Mouse (Mus musculus): ENCODE results near the gene Dcaf5.

The Dcaf5 gene

DNA sequence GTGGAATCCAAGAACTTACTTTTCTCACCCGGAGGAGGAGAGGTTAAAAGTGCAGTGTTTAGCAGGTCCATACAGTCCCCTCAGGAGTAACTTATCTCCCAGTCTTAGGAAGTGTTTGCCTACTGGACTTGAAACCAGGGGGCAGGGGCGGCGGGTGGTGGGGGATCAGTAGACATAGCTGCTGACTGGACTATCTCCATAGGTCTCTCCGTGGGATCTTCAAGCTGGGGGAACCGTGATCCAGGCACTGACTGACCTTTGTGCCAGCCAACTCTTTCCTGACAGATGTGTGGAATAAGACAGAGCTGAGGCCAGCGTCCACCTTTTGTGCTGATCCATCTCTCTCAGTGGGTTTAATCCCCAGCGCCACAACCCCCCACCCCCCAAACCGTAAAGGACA is 105.6 kb downstream of the Dcaf5 start:
- DNase-seq = no peak

DNA sequence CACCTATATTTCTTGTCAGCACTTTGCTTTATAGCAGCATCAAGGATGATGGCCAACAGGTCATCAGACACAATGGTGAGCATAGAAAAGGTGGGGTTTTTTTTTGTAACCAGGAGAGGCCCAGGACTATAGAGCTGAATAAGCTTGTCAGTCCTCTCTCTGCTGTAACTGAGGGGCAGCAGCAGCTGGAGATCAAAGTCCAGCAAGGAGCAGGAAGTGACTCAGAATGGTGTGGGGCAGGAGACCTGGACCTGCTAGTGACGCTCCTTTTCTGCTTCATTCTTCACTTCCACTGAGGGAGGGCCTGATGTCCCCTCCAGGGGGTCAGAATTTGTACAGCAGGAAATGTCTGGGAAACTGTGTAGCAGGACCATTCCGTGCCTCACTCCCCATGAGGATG is 106.8 kb downstream of the Dcaf5 start:
- DNase-seq = no peak

DNA sequence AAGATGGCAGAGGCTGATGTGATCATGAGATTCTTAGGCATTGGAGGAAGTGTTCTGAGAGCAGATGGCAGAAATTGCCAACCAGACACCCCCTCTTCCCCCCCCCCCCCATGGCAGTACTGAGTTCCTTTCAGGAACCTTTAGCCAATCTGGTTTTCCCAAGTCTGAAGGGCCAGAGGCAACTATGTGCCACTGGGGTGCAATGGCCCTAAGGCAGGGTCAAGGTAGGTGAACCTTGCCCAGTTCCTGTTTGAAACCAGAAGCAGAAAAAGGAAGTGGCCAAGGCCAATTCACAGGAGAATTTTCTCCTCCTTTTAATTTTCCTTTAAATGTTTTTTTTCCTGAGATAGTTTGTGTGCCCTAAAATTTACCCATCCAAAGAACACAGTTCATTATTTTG is 110.4 kb downstream of the Dcaf5 start:
- no peak for DNase-seq

DNA sequence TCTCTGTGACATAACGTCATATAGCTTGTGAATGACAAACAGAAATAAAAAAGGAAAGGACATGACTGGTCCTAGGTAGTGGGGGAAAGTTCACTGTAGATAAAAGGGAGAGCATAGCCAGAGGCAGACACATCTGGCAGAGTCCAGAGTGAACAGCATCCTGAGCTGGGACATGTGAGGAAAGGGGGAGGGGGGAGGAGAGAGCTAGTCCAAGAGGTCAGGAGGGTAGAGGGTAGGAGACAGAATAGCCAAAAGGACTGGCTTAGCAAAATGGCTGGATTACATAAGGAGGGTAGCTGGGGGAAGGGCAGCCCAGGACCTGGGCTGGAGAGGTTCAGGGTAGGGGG is 111.6 kb downstream of the Dcaf5 start:
- DNase-seq = no peak

DNA sequence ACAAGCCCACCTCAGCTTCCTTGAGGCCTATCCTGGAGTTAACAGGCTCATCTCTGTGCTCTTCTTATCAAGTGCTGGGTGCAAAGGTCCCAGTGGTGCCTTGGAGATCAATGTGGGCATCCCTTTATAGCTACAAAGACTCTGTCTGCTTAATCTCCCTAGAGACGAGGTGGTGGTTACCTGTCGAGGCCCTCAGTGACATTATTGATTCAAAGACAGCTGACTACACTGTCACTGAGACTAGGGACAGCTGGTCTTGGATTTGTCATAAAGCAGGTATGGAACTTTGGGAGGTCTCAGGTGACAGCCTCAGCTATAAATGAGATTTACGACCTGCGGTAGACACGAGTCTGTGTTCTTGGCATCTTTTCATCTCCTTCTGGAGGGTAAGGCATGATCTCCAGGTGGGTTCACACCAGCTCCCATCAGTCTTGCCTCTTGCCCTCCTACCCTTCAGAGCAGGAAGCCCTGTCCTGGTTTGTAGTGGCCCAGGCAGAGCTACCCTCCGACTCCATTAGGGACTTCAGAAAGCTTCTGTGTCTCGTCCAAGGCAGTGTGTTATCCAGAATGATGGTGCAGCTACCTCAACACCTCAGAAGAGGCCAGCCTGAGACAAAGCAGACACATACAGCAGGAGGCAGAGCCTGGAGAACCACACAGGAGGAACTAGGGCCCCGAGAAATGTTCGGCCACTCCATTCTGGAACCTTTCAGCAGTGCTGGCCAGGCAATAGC is 112.2 kb downstream of the Dcaf5 start:
- no peak for DNase-seq

GRCm38 (mm10) chr12:80323371-80324050 is 112.9 kb downstream of the Dcaf5 start:
- DNase-seq = no peak

- DNase-seq = no peak
These were observed 113.9 kb downstream of the Dcaf5 start for GRCm38 (mm10) chr12:80322494-80322893.

GRCm38 (mm10) chr12:80319062-80319461 is 117.3 kb downstream of the Dcaf5 start:
- DNase-seq = no peak

DNA sequence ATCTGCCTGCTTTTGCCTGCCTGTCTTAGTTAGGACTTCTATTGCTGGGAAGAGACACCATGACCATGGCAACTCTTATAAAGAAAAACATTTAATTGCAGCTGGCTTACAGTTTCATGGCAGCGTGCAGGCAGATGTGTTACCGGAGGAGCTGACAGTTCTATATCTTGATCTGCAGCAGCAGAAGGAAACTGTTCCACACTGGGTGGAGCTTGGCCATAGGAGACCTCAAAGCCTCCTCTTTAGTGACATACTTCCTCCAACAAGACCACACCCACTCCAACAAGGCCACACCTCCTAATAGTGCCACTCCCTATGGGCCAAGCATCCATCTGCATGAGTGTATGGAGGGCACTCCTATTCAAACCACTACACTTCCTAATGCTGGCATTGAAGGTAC is 121.1 kb downstream of the Dcaf5 start:
- DNase-seq = no peak

DNA sequence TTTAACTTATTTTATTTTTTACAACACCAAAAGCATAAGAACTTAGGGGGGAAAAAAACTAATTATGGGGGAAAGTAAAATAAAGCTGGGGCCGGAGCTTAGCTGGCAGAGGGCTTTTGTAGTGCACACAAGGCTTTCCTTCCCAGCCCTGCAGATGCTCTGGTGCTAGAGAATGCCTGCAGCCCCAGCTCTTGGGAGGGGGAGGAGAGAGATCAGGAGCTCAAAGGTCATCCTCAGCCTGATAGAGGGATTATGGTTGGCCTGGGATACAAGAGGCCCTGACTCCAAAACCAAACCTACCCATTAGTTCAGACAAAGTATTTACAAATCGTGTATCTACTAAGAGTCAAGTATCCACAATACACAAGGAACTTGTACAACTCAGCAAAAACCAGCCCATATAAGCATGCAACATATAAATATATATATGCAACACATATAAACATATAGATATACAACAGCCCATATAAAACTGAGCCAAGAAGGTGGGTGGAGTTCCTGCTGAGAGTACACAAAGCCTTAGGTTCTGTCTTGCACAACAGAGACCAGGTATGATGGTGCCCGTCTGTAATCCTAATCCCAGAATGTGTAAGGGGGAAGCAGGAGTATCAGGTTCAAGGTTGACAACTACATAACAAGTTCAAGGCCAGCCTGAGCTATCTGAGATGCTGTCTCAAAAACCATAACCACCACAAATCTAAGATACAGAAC is 124.3 kb downstream of the Dcaf5 start:
- no peak for DNase-seq

- no peak for DNase-seq
These were observed 128.8 kb downstream of the Dcaf5 start for GRCm38 (mm10) chr12:80307556-80307955.

GRCm38 (mm10) chr12:80304518-80304917 is 131.9 kb downstream of the Dcaf5 start:
- DNase-seq = no peak

- no peak for DNase-seq
These were observed 135.5 kb downstream of the Dcaf5 start for GRCm38 (mm10) chr12:80300833-80301456.

DNA sequence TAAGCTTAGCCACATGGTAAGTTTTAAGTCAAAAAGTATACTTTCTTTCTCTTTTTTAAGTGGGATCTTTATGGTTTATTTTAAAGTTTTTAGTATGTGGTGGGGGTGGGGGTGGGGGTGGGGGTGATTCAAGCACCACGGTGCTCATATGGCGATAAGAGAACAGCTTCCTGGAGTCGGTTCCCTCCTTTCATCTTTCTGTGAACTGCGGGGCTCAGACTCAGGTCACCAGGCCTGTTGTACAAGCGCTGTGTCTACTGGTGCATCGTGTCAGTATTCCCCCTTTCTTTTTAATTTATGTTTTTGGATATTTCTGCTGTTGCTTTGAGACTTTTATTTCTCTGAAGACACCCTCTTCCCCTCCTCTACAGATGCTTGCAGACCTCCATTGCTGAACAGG is 137.7 kb downstream of the Dcaf5 start:
- DNase-seq = peak; percentile 16

DNA sequence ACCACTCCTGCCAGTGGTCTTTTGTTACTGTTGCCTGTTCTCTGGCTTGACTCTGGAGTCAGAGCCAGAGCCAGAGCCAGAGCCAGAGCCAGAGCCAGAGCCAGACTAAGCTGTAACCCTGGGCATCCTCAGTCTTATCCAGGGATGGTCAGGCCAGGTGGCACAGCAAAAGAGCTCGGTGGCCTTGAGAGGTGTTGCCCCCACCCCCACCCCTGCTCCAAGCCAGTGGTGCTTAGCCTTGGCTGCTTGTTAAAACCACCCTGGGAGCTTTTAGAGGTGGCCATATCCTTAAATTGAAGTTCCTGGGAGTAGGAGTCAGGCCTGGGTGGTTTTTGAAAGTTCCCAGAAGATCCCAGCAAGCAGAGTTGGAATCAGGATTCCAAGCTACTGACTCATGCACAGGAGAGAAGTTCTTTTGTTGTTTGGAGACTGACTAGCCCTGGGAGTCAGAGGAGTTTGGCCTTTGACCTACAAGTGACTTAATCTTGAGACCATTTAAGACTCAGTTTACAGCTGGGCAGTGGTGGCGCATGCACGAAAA is 144.4 kb downstream of the Dcaf5 start:
- DNase-seq = no peak

DNA sequence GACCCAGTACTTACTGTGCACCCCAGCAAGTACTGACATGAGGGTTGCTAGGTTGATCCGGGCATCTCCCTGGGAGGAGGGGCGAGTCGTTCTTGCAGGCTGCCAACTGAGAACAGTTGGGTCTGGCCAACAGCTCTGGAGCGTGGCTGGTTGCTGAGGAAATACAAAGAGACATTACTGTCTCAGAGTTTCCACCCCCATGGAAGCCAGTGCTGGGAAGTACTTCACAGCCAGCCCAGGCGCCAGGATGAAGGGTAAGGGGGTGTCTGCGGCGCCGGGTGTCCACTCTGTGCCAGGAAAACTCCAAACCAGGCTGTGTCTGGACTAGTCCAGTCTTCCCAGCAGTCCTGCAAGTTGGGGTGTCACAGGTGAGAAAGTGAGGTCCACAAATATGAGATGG is 145.4 kb downstream of the Dcaf5 start:
- no peak for DNase-seq

DNA sequence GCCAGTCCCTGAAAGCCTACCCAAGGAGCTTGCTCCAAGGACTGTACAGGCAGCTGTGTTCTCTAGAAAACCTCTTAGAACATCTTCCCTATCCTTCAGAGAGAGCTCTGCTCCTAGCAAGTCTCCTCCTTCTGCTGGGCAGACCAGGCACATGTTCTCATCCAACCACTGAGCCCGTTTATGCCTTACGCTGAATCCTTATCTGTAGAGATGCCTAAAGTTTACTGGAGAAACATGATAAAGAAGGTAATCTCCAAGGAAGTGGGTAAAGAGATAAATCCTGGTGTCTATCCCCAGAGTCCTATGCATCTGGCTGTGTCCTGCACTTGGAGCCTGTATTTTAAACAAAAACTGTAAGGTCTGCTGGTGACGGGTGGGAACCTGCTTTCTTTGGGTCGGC is 145.9 kb downstream of the Dcaf5 start:
- DNase-seq = no peak

GRCm38 (mm10) chr12:80289722-80290121 is 146.7 kb downstream of the Dcaf5 start:
- no peak for DNase-seq

DNA sequence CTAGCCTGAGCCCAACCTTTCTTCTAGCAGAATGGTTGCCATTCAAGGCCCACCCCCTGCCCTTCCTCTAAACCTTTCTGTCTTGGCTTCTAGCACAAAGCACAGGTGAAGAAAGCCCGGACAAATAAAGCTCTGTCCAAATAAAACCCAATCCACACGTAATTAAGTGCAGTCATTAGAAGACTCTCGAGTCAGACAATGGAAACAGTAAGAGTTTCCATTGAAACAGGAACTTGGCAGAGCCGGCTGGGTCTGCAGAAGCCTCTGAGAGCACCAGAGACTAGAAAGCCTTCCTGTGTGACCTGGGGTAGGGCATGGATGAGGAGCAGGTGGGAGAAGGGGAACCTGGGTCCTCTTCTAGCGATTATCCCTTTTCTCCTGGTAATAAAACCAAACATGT is 150.5 kb downstream of the Dcaf5 start:
- DNase-seq = no peak
